Mouse (Mus musculus) hindbrain, embryonic 11.5 days (tissue): Measurements from ENCODE around the gene Ptprcap. TPM values are rescaled to one million over a fixed set of nuclear protein-coding genes. Genes with fewer than 3 reads are reported as not detected.
A peak's percentile ranks its signal among the peaks of the same experiment; 100 is the strongest.

Source experiments
- ATAC-seq: fragments of 200-750 bp; cut with Nextera tagmentation; 2 replicates; pipeline ENCODE4 v1.8.0; 2017; ENCODE audit warnings: mild to moderate bottlenecking, moderate TSS enrichment, moderate library complexity; ENCODE audit not compliant: low FRiP score
- DNase-seq: peaks from one replicate; pipeline ENCODE4 v3.0.0-alpha.2; 2015; ENCODE audit warnings: low spot score
- H3K27ac ChIP-seq: fragments of 300-500 bp; sonication (generic); 2 replicates; pipeline ENCODE4 v1.5.1; 2014; ENCODE audit warnings: mild to moderate bottlenecking, low read depth, low read length
- H3K27me3 ChIP-seq: fragments of 300-500 bp; sonication (generic); 2 replicates; pipeline ENCODE4 v1.6.1; 2014; ENCODE audit warnings: mild to moderate bottlenecking, low read length, moderate library complexity, mixed read lengths; ENCODE audit not compliant: control insufficient read depth, insufficient read depth
- H3K36me3 ChIP-seq: fragments of 300-500 bp; sonication (generic); 2 replicates; pipeline ENCODE4 v1.6.1; 2014; ENCODE audit warnings: mild to moderate bottlenecking, low read length, moderate library complexity, mixed read lengths; ENCODE audit not compliant: control insufficient read depth, insufficient read depth
- H3K4me1 ChIP-seq: fragments of 300-500 bp; sonication (generic); replicated peaks from 2 replicates; pipeline ENCODE4 v1.6.1; 2014; ENCODE audit warnings: low read length, mixed read lengths; ENCODE audit not compliant: control insufficient read depth, insufficient read depth
- H3K4me2 ChIP-seq: fragments of 300-500 bp; sonication (generic); replicated peaks from 2 replicates; pipeline ENCODE4 v1.6.1; 2014; ENCODE audit warnings: mild to moderate bottlenecking, low read depth, low read length
- H3K4me3 ChIP-seq: fragments of 300-500 bp; sonication (generic); 2 replicates; pipeline ENCODE4 v1.5.1; 2014; ENCODE audit warnings: low read depth, low read length
- H3K9ac ChIP-seq: fragments of 300-500 bp; sonication (generic); 2 replicates; pipeline ENCODE4 v1.6.1; 2014; ENCODE audit warnings: low read depth, low read length
- H3K9me3 ChIP-seq: fragments of 300-500 bp; sonication (generic); 2 replicates; pipeline ENCODE4 v1.6.1; 2016; ENCODE audit warnings: low read length; ENCODE audit not compliant: control insufficient read depth
- WGBS: fragments of 180-500 bp; shearing (Covaris S2); extraction: QIAGEN DNeasy Blood & Tissue Kit; methylation state at CpG from one replicate; pipeline ENCODE4 v1.1.7; 2014; 5-methylcytosine and 5-hydroxymethylcytosine counted together
- polyA plus RNA-seq: library from polyadenylated mRNA; unstranded; fragments of >200 nt; fragmentation: Nextera tagmentation; extraction: Ambion mirVana; gene quantifications from 2 replicates; pipeline ENCODE4 v1.2.1, GENCODE M21; 2014

The Ptprcap gene
- polyA plus RNA-seq, 1 experiment from 2014 or later = 1.1 TPM

GRCm38 (mm10) chr19:4164100-4164499, 10.7 kb downstream of the Ptprcap start:
- H3K4me2 ChIP-seq = no peak overlapping the region
- no peak overlapping the region for H3K9ac ChIP-seq
- DNase-seq = no peak
- peaks cover 5% of the 10 kb centered on the region; the same call in 1 of the 2 replicates for H3K36me3 ChIP-seq
- ATAC-seq = no peak
- WGBS = 83% methylated on average over 3 of the region's 3 CpGs
- H3K27ac ChIP-seq = no peak overlapping the region
- no peaks in the 10 kb centered on the region for H3K27me3 ChIP-seq
- no peak overlapping the region; the same call in 1 of the 2 replicates for H3K4me3 ChIP-seq
- H3K9me3 ChIP-seq = no peaks in the 10 kb centered on the region
- peaks cover 5% of the 10 kb centered on the region; the same call in 1 of the 2 replicates for H3K4me1 ChIP-seq

GRCm38 (mm10) chr19:4164721-4165120, 11.3 kb downstream of the Ptprcap start:
- Histone ChIP-seq H3K27me3 (no peaks in the 10 kb centered on the region), H3K4me1 (peaks cover 6% of the 10 kb centered on the region; the same call in 1 of the 2 replicates), H3K4me3 (no peak overlapping the region), H3K9ac (no peak overlapping the region), H3K9me3 (no peaks in the 10 kb centered on the region), H3K4me2 (no peak overlapping the region), H3K36me3 (peaks cover 4% of the 10 kb centered on the region; the same call in 1 of the 2 replicates), H3K27ac (no peak overlapping the region)
- WGBS = 81% methylated on average over 2 of the region's 2 CpGs
- DNase-seq (no peak), ATAC-seq (no peak)

GRCm38 (mm10) chr19:4166678-4167476, 13.5 kb downstream of the Ptprcap start:
- Histone ChIP-seq H3K4me1 (peaks cover 9% of the 10 kb centered on the region; the same call in 1 of the 2 replicates), H3K9ac (no peak overlapping the region), H3K9me3 (no peaks in the 10 kb centered on the region), H3K4me2 (no peak overlapping the region), H3K4me3 (no peak overlapping the region), H3K27me3 (no peaks in the 10 kb centered on the region), H3K36me3 (no peaks in the 10 kb centered on the region), H3K27ac (no peak overlapping the region)
- DNase-seq (no peak), ATAC-seq (no peak)
- WGBS = 84% methylated on average over 9 of the region's 9 CpGs

- peak overlapping the region; percentile 82 for H3K27ac ChIP-seq
Measured at GRCm38 (mm10) chr19:4169378-4169784, 16.0 kb downstream of the Ptprcap start.

GRCm38 (mm10) chr19:4169810-4170209, 16.4 kb downstream of the Ptprcap start:
- peak overlapping the region; percentile 82 for H3K27ac ChIP-seq
- peak overlapping the region; percentile 76 for H3K4me2 ChIP-seq
- no peaks in the 10 kb centered on the region for H3K36me3 ChIP-seq
- WGBS = 11% methylated on average over 27 of the region's 27 CpGs
- DNase-seq (no peak), ATAC-seq (peak; percentile 63)
- H3K27me3 ChIP-seq = no peaks in the 10 kb centered on the region
- H3K9ac ChIP-seq = peak overlapping the region; percentile 80
- peaks cover 5% of the 10 kb centered on the region; the same call in 1 of the 2 replicates for H3K4me1 ChIP-seq
- no peaks in the 10 kb centered on the region for H3K9me3 ChIP-seq
- peak overlapping the region; percentile 39 for H3K4me3 ChIP-seq

More at GRCm38 (mm10) chr19:4169378-4169784, 16.0 kb downstream of the Ptprcap start:
- H3K4me2 ChIP-seq = peak overlapping the region; percentile 76
- peak overlapping the region; percentile 39 for H3K4me3 ChIP-seq
- no peaks in the 10 kb centered on the region for H3K36me3 ChIP-seq
- H3K9ac ChIP-seq = peak overlapping the region; percentile 80
- no peaks in the 10 kb centered on the region for H3K27me3 ChIP-seq
- WGBS = under 1% methylated on average over 37 of the region's 43 CpGs
- DNase-seq (peak; percentile 100), ATAC-seq (peak; percentile 93)
- H3K4me1 ChIP-seq = peaks cover 5% of the 10 kb centered on the region; the same call in 1 of the 2 replicates
- H3K9me3 ChIP-seq = no peaks in the 10 kb centered on the region

GRCm38 (mm10) chr19:4170723-4171392, 17.5 kb downstream of the Ptprcap start:
- DNase-seq = no peak
- Histone ChIP-seq H3K27ac (no peak overlapping the region), H3K9me3 (no peaks in the 10 kb centered on the region), H3K27me3 (no peaks in the 10 kb centered on the region), H3K9ac (no peak overlapping the region), H3K36me3 (no peaks in the 10 kb centered on the region), H3K4me3 (no peak overlapping the region), H3K4me1 (peaks cover 8% of the 10 kb centered on the region; the same call in 1 of the 2 replicates), H3K4me2 (no peak overlapping the region)
- no peak for ATAC-seq
- WGBS = 89% methylated on average over 10 of the region's 10 CpGs

- ATAC-seq (no peak), DNase-seq (no peak)
- H3K9ac ChIP-seq = no peak overlapping the region
- H3K36me3 ChIP-seq = no peaks in the 10 kb centered on the region
- H3K4me3 ChIP-seq = no peak overlapping the region
- H3K4me1 ChIP-seq = peaks cover 8% of the 10 kb centered on the region; the same call in 1 of the 2 replicates
- no peaks in the 10 kb centered on the region for H3K9me3 ChIP-seq
- H3K27me3 ChIP-seq = no peaks in the 10 kb centered on the region
- H3K4me2 ChIP-seq = no peak overlapping the region
- H3K27ac ChIP-seq = no peak overlapping the region
- 73% methylated on average over 13 of the region's 13 CpGs for WGBS
Measured at GRCm38 (mm10) chr19:4171393-4172290, 18.2 kb downstream of the Ptprcap start.

GRCm38 (mm10) chr19:4172925-4173324, 19.5 kb downstream of the Ptprcap start:
- WGBS = 61% methylated on average over 10 of the region's 11 CpGs
- DNase-seq (no peak), ATAC-seq (no peak)
- H3K36me3 ChIP-seq = no peaks in the 10 kb centered on the region
- peaks cover 8% of the 10 kb centered on the region; the same call in 1 of the 2 replicates for H3K4me1 ChIP-seq
- no peaks in the 10 kb centered on the region for H3K27me3 ChIP-seq
- no peaks in the 10 kb centered on the region for H3K9me3 ChIP-seq
- H3K4me3 ChIP-seq = no peak overlapping the region
- no peak overlapping the region for H3K27ac ChIP-seq
- H3K9ac ChIP-seq = no peak overlapping the region
- no peak overlapping the region for H3K4me2 ChIP-seq
